Mouse (Mus musculus): ENCODE data around the gene Kif6.

DNA sequence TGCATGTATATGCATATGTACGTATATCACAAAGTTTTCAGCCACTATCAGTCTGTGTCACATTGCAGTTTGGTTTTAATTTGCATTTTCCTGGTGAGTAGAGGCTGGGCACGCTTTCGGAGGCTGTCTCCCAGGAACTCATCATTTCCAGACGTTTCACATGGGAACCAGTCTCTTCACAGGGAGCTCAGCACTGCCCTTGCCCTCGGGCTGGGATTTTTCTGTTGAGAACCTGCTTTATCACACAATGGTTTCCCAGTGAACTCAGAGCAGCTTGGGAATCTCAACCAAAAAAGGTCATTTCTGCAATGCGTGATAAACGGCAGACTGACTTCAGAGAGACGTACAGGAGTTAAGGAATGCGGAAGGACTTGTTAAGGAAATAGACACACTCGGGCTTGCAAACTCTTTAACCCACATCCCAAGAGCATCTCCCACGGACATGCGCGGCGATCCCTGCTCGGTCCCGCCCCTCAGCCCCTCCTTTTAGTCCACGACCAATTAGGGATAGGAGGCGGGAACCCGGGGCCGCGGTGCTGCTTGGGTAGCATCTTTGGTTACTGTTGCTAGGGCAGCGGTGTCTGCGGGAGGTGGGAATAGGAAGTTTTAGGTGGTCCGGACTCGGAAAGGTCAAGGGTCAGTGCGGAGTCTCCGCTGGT is at the start of gene Kif6:
- no peak for TF ChIP-seq CTCF (IDR thresholded peaks at IDR 0.05; ENCODE audit: low read depth, low read length)
- TF ChIP-seq POLR2A (IDR thresholded peaks at IDR 0.05; ENCODE audit: borderline replicate concordance, low read depth, low read length), result no peak

Measured in bone marrow macrophage, adult 2 months (primary cell).